Mouse (Mus musculus): ENCODE measurements around the gene Phox2a.

The Phox2a gene

GRCm38 (mm10) chr7:101837606-101838471 lies 19.7 kb downstream of the Phox2a start, which contains the start of gene Inppl1:
Inppl1 (minus strand) TSS chr7:101838229.
- peak; percentile 75 to 82 for DNase-seq (ENCODE audit: low spot score in 2 of 2)

GRCm38 (mm10) chr7:101844186-101844585 lies 26.1 kb downstream of the Phox2a start:
- no peak for DNase-seq (ENCODE audit: low spot score in 2 of 2)

- no peak for DNase-seq (ENCODE audit: low spot score in 2 of 2)
Observed at GRCm38 (mm10) chr7:101847934-101848333, 29.8 kb downstream of the Phox2a start.

- no peak for DNase-seq (ENCODE audit: low spot score in 2 of 2)
Observed at GRCm38 (mm10) chr7:101851689-101852088, 33.6 kb downstream of the Phox2a start.

- DNase-seq (ENCODE audit: low spot score in 2 of 2): no peak
Observed at GRCm38 (mm10) chr7:101852846-101853245, 34.7 kb downstream of the Phox2a start.

GRCm38 (mm10) chr7:101853816-101854215 lies 35.7 kb downstream of the Phox2a start:
- DNase-seq (ENCODE audit: low spot score in 2 of 2): no peak

- no peak for DNase-seq (ENCODE audit: low spot score in 2 of 2)
Observed at GRCm38 (mm10) chr7:101857094-101857493, 39.0 kb downstream of the Phox2a start, which contains the start of gene Folr2. Folr2 (minus strand) TSS chr7:101857194.

- no peak for DNase-seq (ENCODE audit: low spot score in 2 of 2)
Observed at GRCm38 (mm10) chr7:101858362-101858761, 40.2 kb downstream of the Phox2a start.

- no peak for DNase-seq (ENCODE audit: low spot score in 2 of 2)
Observed at GRCm38 (mm10) chr7:101860978-101861377, 42.9 kb downstream of the Phox2a start.

GRCm38 (mm10) chr7:101862291-101862690 lies 44.2 kb downstream of the Phox2a start:
- no peak for DNase-seq (ENCODE audit: low spot score in 2 of 2)

- DNase-seq (ENCODE audit: low spot score in 2 of 2): no peak
Observed at GRCm38 (mm10) chr7:101863415-101863814, 45.3 kb downstream of the Phox2a start, which contains the start of gene Anapc15. Anapc15 (plus strand) TSS chr7:101863715.

- DNase-seq (ENCODE audit: low spot score in 2 of 2): no peak
Observed at GRCm38 (mm10) chr7:101866491-101867265, 48.6 kb downstream of the Phox2a start.

- DNase-seq (ENCODE audit: low spot score in 2 of 2): no peak
Observed at GRCm38 (mm10) chr7:101867482-101867881, 49.4 kb downstream of the Phox2a start.

- DNase-seq (ENCODE audit: low spot score in 2 of 2): no peak
Observed at GRCm38 (mm10) chr7:101868241-101869162, 50.4 kb downstream of the Phox2a start.

GRCm38 (mm10) chr7:101869163-101869500 lies 51.0 kb downstream of the Phox2a start:
- DNase-seq (ENCODE audit: low spot score in 2 of 2): no peak

GRCm38 (mm10) chr7:101870629-101871028 lies 52.5 kb downstream of the Phox2a start, which contains the start of gene Folr1:
Folr1 (minus strand) TSS chr7:101870788.
- no peak for DNase-seq (ENCODE audit: low spot score in 2 of 2)

GRCm38 (mm10) chr7:101871296-101871695 lies 53.2 kb downstream of the Phox2a start:
- no peak for DNase-seq (ENCODE audit: low spot score in 2 of 2)
